Mouse (Mus musculus) olfactory bulb, adult 2 months (tissue): ENCODE data around the gene Mok. TPM values are rescaled to one million over a fixed set of nuclear protein-coding genes. Genes with fewer than 3 reads are reported as not detected.
"Not testable (repeated sequence)": the region's sequence is repeated elsewhere in the genome, so short reads cannot be mapped to it uniquely, and the experiment has no call there.

Experiments used
- H3K27ac ChIP-seq: fragments of 200-500 bp; 2 replicates; pipeline ENCODE4 v1.5.1; 2012; ENCODE audit warnings: low read depth, low read length; ENCODE audit not compliant: insufficient read depth
- H3K4me1 ChIP-seq: fragments of 200-500 bp; 2 replicates; pipeline ENCODE4 v1.6.1; 2012; ENCODE audit warnings: low read length; ENCODE audit not compliant: control insufficient read depth, insufficient read depth
- H3K4me3 ChIP-seq: fragments of 200-500 bp; 2 replicates; pipeline ENCODE4 v1.5.1; 2012; ENCODE audit warnings: mild to moderate bottlenecking, low read depth, low read length, moderate library complexity; ENCODE audit not compliant: insufficient read depth
- CTCF ChIP-seq: fragments of 200-500 bp; IDR thresholded peaks from 2 replicates; pipeline ENCODE4 v1.5.1; 2012; ENCODE audit warnings: low read depth, mild to moderate bottlenecking, low read length, moderate library complexity; ENCODE audit not compliant: insufficient read depth
- POLR2A ChIP-seq: fragments of 200-500 bp; IDR thresholded peaks from 2 replicates; pipeline ENCODE4 v1.6.1; 2012; ENCODE audit warnings: mild to moderate bottlenecking, low read depth, low read length, moderate library complexity; ENCODE audit not compliant: insufficient read depth
- WGBS: fragments of 180-500 bp; shearing (Covaris S2); methylation state at CpG from one replicate; pipeline ENCODE4 v1.1.7; 2018; 5-methylcytosine and 5-hydroxymethylcytosine counted together
- polyA plus RNA-seq: library from polyadenylated mRNA; stranded (reverse); fragments of >200 nt; gene quantifications from 2 replicates; pipeline ENCODE4 v1.2.4, GENCODE M21; 2012; ENCODE audit warnings: low replicate concordance; ENCODE audit not compliant: missing spikeins, insufficient read depth, insufficient read length

The Mok gene
- polyA plus RNA-seq, 1 experiment, result not detected

DNA sequence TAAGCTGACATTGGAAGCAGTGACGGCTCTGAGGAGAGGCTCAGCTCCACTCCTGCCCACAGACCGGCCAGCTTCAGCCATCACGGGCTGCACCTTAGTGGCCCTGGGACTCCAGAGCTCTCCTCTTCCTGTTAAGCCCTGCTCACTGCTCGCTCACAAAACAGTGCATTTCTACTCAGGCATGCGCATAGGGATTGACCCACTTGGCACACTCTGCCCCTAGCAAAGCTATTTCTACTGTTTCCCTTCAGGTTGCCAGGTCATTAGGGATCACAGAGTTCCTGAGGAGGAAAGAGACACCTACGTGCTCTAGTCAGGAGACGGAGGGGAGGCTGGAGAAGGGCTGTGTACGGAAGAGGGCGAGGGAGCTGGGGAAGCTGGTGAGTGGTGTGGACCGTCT lies 25.2 kb upstream of the Mok start:
- 60% methylated on average over 10 of the region's 10 CpGs for WGBS
- peaks cover 21% of the 10 kb centered on the region for H3K4me1 ChIP-seq
- H3K4me3 ChIP-seq, result no peak overlapping the region
- TF ChIP-seq POLR2A, result no peak
- no peak for TF ChIP-seq CTCF
- H3K27ac ChIP-seq, result peak overlapping the region; percentile 9; the same call in 1 of the 2 replicates

DNA sequence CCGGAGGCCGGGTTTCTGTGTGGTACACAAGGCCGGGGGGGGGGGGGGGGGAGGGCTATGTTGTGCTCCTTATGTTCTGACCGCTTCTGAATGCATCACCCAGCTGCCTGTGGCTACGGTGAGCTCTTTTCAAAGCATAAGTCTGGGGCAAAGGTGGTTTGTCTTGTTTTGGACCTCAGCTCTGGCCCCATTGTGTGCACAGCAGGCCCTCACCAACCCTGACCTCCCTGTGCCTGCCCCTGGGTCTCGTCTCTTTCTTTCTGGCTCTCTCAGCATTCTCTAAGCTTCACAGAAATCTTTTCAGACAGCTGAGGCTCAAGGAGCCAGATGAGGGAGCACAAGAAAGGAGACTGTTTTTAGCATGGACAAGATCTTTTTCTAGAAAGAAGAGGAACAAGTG lies 24.8 kb upstream of the Mok start:
- WGBS, result 41% methylated on average over 6 of the region's 6 CpGs
- Histone ChIP-seq H3K4me1 (peaks cover 24% of the 10 kb centered on the region), H3K4me3 (no peak overlapping the region), H3K27ac (peak overlapping the region; percentile 9; the same call in 1 of the 2 replicates)
- no peak for TF ChIP-seq CTCF
- no peak for TF ChIP-seq POLR2A

DNA sequence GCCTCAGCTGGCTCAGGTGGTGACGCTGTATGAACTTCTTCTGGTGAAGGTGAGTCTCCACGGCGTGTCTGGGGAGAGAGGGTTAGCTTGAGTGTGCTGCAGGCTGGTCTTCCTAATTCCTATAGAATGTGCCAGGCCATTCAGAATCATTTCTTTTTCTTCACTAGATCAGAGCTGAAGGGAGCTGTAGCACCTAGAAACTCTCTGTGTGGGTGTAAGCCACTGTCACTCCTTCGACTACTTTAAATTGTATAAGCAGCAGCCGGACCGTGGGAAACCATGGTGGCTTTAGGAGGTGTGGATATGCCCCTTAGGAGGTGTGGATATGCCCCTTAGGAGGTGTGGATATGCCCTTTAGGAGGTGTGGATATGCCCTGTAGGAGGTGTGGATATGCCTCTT lies 23.3 kb upstream of the Mok start:
- peaks cover 24% of the 10 kb centered on the region for H3K4me1 ChIP-seq
- no peak overlapping the region for H3K27ac ChIP-seq
- no peak overlapping the region for H3K4me3 ChIP-seq
- WGBS, result 83% methylated on average over 6 of the region's 6 CpGs
- TF ChIP-seq POLR2A (no peak), CTCF (no peak)

- WGBS, result 55% methylated on average over 7 of the region's 7 CpGs
- no peak overlapping the region for H3K4me3 ChIP-seq
- peaks cover 22% of the 10 kb centered on the region for H3K4me1 ChIP-seq
- TF ChIP-seq CTCF, result no peak
- no peak for TF ChIP-seq POLR2A
- no peak overlapping the region for H3K27ac ChIP-seq
Measured at GRCm38 (mm10) chr12:110861256-110861655, 20.5 kb upstream of the Mok start.

DNA sequence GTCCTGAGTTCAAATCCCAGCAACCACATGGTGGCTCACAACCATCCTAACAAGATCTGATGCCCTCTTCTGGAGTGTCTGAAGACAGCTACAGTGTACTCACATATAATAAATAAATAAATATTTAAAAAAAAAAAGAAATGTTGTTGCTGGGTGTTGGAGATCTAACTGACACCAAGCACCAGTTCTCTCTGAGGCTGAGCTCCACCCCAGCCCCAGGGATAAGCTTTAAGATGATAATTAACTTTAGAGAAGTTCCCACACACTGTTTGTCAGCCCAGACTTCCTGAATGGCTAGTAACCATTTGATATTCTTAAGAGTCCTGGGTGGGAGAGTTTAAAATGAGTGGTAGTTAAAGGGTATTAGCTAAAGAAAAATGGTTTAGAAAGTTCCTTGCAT lies 19.6 kb upstream of the Mok start:
- no peak overlapping the region for H3K27ac ChIP-seq
- TF ChIP-seq CTCF (no peak), POLR2A (no peak)
- H3K4me3 ChIP-seq, result no peak overlapping the region
- peaks cover 13% of the 10 kb centered on the region for H3K4me1 ChIP-seq

GRCm38 (mm10) chr12:110858681-110859080 lies 17.9 kb upstream of the Mok start:
- H3K4me1 ChIP-seq, result peaks cover 12% of the 10 kb centered on the region
- 98% methylated on average over 15 of the region's 15 CpGs for WGBS
- not testable (repeated sequence) for H3K4me3 ChIP-seq, H3K27ac ChIP-seq

DNA sequence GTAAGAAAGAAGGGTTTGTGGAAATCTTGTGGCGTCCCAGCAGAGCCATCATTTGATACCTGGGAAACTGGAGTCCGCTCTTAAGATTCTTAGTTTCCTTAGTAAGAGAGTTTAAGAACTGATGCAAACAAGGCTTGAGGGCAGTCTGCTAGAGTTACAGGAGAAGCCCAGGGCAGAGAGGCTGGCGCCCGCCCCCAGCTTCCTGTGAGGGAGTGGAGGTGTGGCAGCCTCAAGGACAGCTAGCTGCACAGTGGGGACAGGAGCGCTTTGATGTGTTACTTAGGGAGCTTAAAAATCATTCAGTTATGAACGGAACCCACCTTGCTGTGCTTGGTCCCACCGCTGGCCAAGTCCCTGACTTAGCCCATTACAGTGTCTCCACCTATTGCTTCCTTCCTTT lies 16.5 kb upstream of the Mok start:
- H3K4me1 ChIP-seq, result peaks cover 9% of the 10 kb centered on the region
- H3K4me3 ChIP-seq, result no peak overlapping the region
- TF ChIP-seq CTCF, result no peak
- TF ChIP-seq POLR2A, result no peak
- H3K27ac ChIP-seq, result no peak overlapping the region
- WGBS, result 90% methylated on average over 7 of the region's 7 CpGs

- peaks cover 10% of the 10 kb centered on the region for H3K4me1 ChIP-seq
- H3K4me3 ChIP-seq, result no peak overlapping the region
- no peak overlapping the region for H3K27ac ChIP-seq
- WGBS, result 81% methylated on average over 32 of the region's 32 CpGs
- TF ChIP-seq CTCF (no peak), POLR2A (peak; percentile 8; the same call in 1 of the 2 replicates)
Measured at GRCm38 (mm10) chr12:110854786-110855737, 14.3 kb upstream of the Mok start.

DNA sequence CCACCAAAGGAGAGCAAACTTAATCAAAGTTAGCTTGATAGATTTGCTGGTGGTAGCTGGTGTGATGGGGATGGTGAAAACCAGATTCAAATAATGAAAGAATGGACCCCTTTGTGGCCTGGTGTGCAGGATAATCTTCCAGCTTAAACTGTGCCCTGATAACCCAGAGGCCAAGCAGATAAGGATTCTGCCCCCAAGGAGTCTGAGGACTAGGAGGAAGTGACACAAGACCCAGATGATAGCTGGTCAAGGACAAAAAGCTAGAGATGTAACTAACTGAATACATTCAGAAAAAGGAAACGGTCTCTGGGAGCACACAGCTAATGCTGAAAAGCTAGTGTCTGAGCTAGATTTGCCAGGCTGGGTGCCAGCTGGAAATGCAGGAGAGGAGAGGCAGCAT lies 11.2 kb upstream of the Mok start:
- Histone ChIP-seq H3K27ac (no peak overlapping the region), H3K4me3 (no peak overlapping the region), H3K4me1 (peaks cover 10% of the 10 kb centered on the region)
- 82% methylated on average over 1 of the region's 1 CpGs for WGBS
- TF ChIP-seq CTCF (no peak), POLR2A (no peak)
